Mouse (Mus musculus): ENCODE measurements at regions not wholly inside any gene's neighbourhood (a gene's known extent, or its start where the extent isn't known, plus 50 kb on each side); places are given as distances from the start of the nearest gene placed in this dataset.

DNA sequence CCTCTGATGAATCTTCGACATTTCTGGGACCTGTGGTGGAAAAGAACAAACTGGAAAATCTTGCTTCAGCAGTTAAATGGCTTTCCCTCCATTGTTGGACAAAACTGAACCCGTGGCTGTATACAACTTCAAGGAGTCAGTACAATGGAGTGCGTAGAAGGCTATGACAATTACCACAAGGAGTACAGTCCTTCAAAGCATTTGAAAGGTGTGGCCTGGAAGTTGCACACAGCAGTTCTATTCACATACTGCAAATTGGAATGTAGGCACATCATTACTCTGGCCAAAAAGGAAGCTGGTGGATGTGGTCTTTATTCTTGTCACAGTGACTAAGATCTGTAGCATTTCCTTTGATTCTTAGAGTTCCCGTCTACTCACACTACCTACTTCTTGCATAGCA, 215.7 kb upstream of the Lcorl start:
- no peak overlapping the region for H3K9ac ChIP-seq (replicated peaks; ENCODE audit: low read length)
- no peaks in the 10 kb centered on the region for H3K4me1 ChIP-seq (ENCODE audit: control insufficient read depth, insufficient read depth, low read length)
- DNase-seq (no peak), ATAC-seq (ENCODE audit: low FRiP score, low TSS enrichment) (no peak)
- no peak overlapping the region for H3K27ac ChIP-seq (replicated peaks; ENCODE audit: low read depth, low read length)
- H3K9me3 ChIP-seq (ENCODE audit: control insufficient read depth, low read length), result no peaks in the 10 kb centered on the region
- H3K4me2 ChIP-seq (ENCODE audit: low read length), result no peak overlapping the region
- H3K36me3 ChIP-seq (ENCODE audit: control insufficient read depth, insufficient read depth, low read length), result no peaks in the 10 kb centered on the region
- no peak overlapping the region for H3K4me3 ChIP-seq (replicated peaks; ENCODE audit: low read depth, low read length)
- WGBS, result 70% methylated on average over 4 of the region's 4 CpGs
- no peaks in the 10 kb centered on the region for H3K27me3 ChIP-seq (ENCODE audit: control insufficient read depth, insufficient read depth, low read length)

DNA sequence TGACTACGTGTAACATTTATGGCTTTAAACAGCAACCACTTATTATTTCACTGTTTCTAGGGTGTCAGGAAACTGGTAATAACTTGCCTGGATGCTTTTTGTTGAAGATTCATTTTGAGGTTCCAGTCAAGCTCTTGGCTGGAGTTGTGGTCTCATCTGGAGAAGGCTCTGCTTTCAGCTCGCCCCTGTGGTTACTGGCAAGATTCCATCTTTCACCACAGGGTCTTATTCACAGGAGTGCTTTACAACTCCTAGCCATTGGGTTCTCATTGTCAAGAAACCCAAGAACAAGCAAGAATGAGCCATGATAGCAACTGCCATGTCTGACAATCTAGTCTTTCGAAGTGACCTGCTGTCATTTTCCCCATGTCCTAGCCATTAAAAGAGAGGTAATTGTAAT, 202.5 kb upstream of the Lcorl start:
- Histone ChIP-seq H3K4me1 (ENCODE audit: control insufficient read depth, insufficient read depth, low read length) (0 out of 2 replicates have a peak, but pooled peaks cover 1% of the 10 kb centered on the region), H3K36me3 (ENCODE audit: control insufficient read depth, insufficient read depth, low read length) (no peaks in the 10 kb centered on the region), H3K4me3 (replicated peaks; ENCODE audit: low read depth, low read length) (no peak overlapping the region), H3K4me2 (ENCODE audit: low read length) (no peak overlapping the region), H3K27ac (replicated peaks; ENCODE audit: low read depth, low read length) (no peak overlapping the region), H3K9me3 (ENCODE audit: control insufficient read depth, low read length) (no peaks in the 10 kb centered on the region), H3K9ac (replicated peaks; ENCODE audit: low read length) (no peak overlapping the region), H3K27me3 (ENCODE audit: control insufficient read depth, insufficient read depth, low read length) (no peaks in the 10 kb centered on the region)
- 87% methylated on average over 3 of the region's 3 CpGs for WGBS
- DNase-seq (no peak), ATAC-seq (ENCODE audit: low FRiP score, low TSS enrichment) (no peak)

DNA sequence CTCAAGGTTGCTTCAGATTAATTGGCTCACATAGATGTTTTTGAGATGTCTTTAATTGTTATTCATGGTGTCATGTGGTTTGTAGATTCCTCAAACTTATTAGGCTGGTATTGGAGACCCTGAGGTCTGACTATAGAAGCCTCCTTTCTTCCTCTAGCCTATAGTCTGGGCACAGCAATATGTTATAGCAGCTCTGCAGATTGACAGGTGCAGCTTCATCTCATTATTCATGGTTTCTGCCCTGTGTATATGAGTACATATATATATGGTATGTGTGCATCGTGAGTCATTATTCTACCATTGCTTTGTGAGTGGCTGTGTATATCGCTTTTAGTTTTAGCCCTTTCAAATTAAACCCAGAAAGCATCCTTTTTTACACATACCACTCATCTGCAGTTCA, 197.4 kb upstream of the Lcorl start:
- no peak overlapping the region for H3K4me3 ChIP-seq (replicated peaks; ENCODE audit: low read depth, low read length)
- H3K4me1 ChIP-seq (ENCODE audit: control insufficient read depth, insufficient read depth, low read length), result peaks cover 3% of the 10 kb centered on the region; the same call in 1 of the 2 replicates
- H3K9me3 ChIP-seq (ENCODE audit: control insufficient read depth, low read length), result no peaks in the 10 kb centered on the region
- no peak for DNase-seq
- 86% methylated on average over 2 of the region's 2 CpGs for WGBS
- no peak overlapping the region for H3K9ac ChIP-seq (replicated peaks; ENCODE audit: low read length)
- ATAC-seq (ENCODE audit: low FRiP score, low TSS enrichment), result no peak; the same call in 1 of the 2 replicates
- no peaks in the 10 kb centered on the region for H3K27me3 ChIP-seq (ENCODE audit: control insufficient read depth, insufficient read depth, low read length)
- no peak overlapping the region for H3K27ac ChIP-seq (replicated peaks; ENCODE audit: low read depth, low read length)
- H3K36me3 ChIP-seq (ENCODE audit: control insufficient read depth, insufficient read depth, low read length), result no peaks in the 10 kb centered on the region
- H3K4me2 ChIP-seq (ENCODE audit: low read length), result no peak overlapping the region

GRCm38 (mm10) chr5:46042684-46043348, 185.4 kb upstream of the Lcorl start:
- H3K27me3 ChIP-seq (ENCODE audit: control insufficient read depth, insufficient read depth, low read length), result no peaks in the 10 kb centered on the region
- no peaks in the 10 kb centered on the region for H3K36me3 ChIP-seq (ENCODE audit: control insufficient read depth, insufficient read depth, low read length)
- peak overlapping the region; percentile 49 for H3K27ac ChIP-seq (replicated peaks; ENCODE audit: low read depth, low read length)
- 48% methylated on average over 6 of the region's 6 CpGs for WGBS
- H3K4me2 ChIP-seq (ENCODE audit: low read length), result no peak overlapping the region
- H3K4me1 ChIP-seq (ENCODE audit: control insufficient read depth, insufficient read depth, low read length), result 0 out of 2 replicates have a peak, but pooled peaks cover 6% of the 10 kb centered on the region
- no peaks in the 10 kb centered on the region for H3K9me3 ChIP-seq (ENCODE audit: control insufficient read depth, low read length)
- DNase-seq (peak; percentile 59), ATAC-seq (ENCODE audit: low FRiP score, low TSS enrichment) (peak; percentile 63; the same call in 1 of the 2 replicates)
- no peak overlapping the region for H3K4me3 ChIP-seq (replicated peaks; ENCODE audit: low read depth, low read length)
- H3K9ac ChIP-seq (replicated peaks; ENCODE audit: low read length), result no peak overlapping the region

DNA sequence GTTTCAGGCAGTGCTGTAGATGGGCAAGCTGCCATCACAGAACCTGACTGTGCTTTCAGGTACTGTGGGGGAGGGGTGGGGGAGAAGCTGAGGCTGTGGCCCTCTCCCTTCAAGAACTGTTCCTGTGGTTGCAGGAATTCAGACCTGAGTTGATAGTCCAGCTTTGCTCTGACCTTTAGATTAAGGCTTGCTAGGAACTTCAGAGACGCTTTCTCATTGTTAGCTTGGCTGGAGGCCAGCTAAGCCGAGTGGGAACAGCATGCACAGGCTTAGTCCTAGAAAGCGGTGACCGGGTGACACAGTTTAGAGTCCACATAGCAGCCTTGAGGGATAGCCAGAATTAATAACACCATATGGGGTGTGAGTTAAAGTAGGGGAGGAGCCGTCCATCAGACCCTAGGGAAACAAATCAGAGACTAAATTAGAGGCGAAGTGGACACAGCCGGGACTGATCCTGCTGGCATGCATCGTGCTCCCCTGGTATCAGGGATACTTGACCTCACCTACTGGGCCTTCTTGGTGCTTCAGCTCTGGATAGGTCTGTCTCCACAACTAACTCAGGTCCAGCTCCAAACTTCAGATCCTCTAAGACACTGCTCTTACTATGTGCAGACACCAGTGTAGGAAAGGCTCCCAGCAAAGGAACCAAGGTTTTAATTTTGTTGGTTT, 175.7 kb upstream of the Lcorl start:
- Histone ChIP-seq H3K4me1 (ENCODE audit: control insufficient read depth, insufficient read depth, low read length) (0 out of 2 replicates have a peak, but pooled peaks cover 5% of the 10 kb centered on the region), H3K36me3 (ENCODE audit: control insufficient read depth, insufficient read depth, low read length) (no peaks in the 10 kb centered on the region), H3K27me3 (ENCODE audit: control insufficient read depth, insufficient read depth, low read length) (no peaks in the 10 kb centered on the region), H3K9me3 (ENCODE audit: control insufficient read depth, low read length) (no peaks in the 10 kb centered on the region), H3K4me2 (ENCODE audit: low read length) (0 out of 2 replicates have a peak overlapping the region, but pooled peaks have one; percentile 17), H3K9ac (replicated peaks; ENCODE audit: low read length) (no peak overlapping the region), H3K4me3 (replicated peaks; ENCODE audit: low read depth, low read length) (no peak overlapping the region), H3K27ac (replicated peaks; ENCODE audit: low read depth, low read length) (no peak overlapping the region)
- WGBS, result 45% methylated on average over 8 of the region's 8 CpGs
- peak; percentile 66 for DNase-seq
- ATAC-seq (ENCODE audit: low FRiP score, low TSS enrichment), result no peak; the same call in 1 of the 2 replicates

DNA sequence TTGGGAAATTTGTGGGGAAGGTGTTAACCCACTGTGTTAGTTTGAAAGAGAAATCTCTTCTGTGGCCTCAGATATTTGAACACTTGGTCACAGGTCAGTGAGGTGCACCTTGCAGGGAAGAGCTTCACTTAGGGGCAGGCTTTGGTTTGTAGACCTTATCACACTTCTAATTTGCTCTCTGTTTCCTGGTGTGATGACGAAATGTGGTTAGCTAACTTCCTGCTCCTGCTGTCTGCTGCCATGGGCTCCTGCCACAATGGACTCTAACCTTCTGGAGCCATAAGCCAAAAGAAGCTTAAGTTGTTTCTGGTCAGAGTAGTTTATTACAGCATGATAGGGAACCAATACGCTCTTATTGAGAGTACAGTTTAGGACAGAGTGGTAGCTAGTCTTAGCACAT, 174.8 kb upstream of the Lcorl start:
- Histone ChIP-seq H3K9ac (replicated peaks; ENCODE audit: low read length) (no peak overlapping the region), H3K27ac (replicated peaks; ENCODE audit: low read depth, low read length) (no peak overlapping the region), H3K4me1 (ENCODE audit: control insufficient read depth, insufficient read depth, low read length) (0 out of 2 replicates have a peak, but pooled peaks cover 5% of the 10 kb centered on the region), H3K4me2 (ENCODE audit: low read length) (no peak overlapping the region), H3K9me3 (ENCODE audit: control insufficient read depth, low read length) (no peaks in the 10 kb centered on the region), H3K36me3 (ENCODE audit: control insufficient read depth, insufficient read depth, low read length) (no peaks in the 10 kb centered on the region), H3K27me3 (ENCODE audit: control insufficient read depth, insufficient read depth, low read length) (no peaks in the 10 kb centered on the region), H3K4me3 (replicated peaks; ENCODE audit: low read depth, low read length) (no peak overlapping the region)
- ATAC-seq (ENCODE audit: low FRiP score, low TSS enrichment) (no peak), DNase-seq (no peak)
- WGBS, result 97% methylated on average over 2 of the region's 2 CpGs

DNA sequence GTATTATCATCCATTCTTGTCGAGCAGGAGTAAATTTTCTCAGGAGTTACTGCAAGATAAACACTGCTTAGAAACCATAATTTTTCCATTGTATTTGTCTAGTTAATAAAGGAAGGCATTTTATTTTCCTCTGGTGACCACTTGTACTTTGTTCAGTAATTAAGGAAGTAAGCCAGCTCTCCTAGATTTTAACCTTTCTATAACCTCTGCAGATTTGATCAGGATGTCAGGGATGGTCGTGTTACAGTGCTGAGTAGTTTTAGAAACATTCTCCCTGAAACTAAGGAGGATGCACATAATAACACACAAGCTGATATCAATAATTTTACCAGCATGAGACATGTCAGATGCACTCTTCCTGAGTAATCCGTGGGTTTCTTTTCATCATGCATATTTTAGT, 166.7 kb upstream of the Lcorl start:
- Histone ChIP-seq H3K4me2 (ENCODE audit: low read length) (no peak overlapping the region), H3K36me3 (ENCODE audit: control insufficient read depth, insufficient read depth, low read length) (no peaks in the 10 kb centered on the region), H3K27me3 (ENCODE audit: control insufficient read depth, insufficient read depth, low read length) (no peaks in the 10 kb centered on the region), H3K9ac (replicated peaks; ENCODE audit: low read length) (no peak overlapping the region), H3K4me1 (ENCODE audit: control insufficient read depth, insufficient read depth, low read length) (no peaks in the 10 kb centered on the region), H3K9me3 (ENCODE audit: control insufficient read depth, low read length) (no peaks in the 10 kb centered on the region), H3K4me3 (replicated peaks; ENCODE audit: low read depth, low read length) (no peak overlapping the region), H3K27ac (replicated peaks; ENCODE audit: low read depth, low read length) (no peak overlapping the region)
- ATAC-seq (ENCODE audit: low FRiP score, low TSS enrichment) (no peak), DNase-seq (no peak)
- 61% methylated on average over 3 of the region's 3 CpGs for WGBS

DNA sequence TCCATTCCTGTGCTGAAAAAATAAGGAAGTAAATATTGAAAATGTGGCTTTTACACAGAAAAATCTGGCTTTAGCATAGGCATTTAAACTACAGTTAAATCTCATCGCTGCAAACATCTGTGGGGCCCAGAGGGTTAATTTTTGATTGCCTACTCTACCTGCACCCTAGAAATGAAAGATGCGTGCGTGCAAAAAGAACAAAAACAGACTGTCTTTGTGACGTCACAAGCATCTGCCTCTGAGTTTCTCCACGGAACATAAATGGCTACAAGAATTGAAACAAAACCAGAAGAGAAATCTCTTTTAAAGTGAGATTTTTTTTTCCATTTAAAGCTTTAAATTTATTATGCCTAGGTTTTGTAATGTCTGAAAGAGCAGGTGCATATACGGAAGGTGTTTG, 166.0 kb upstream of the Lcorl start:
- no peak for ATAC-seq (ENCODE audit: low FRiP score, low TSS enrichment)
- peak; percentile 68 for DNase-seq
- WGBS, result 54% methylated on average over 6 of the region's 6 CpGs
- H3K27ac ChIP-seq (replicated peaks; ENCODE audit: low read depth, low read length), result no peak overlapping the region
- H3K4me1 ChIP-seq (ENCODE audit: control insufficient read depth, insufficient read depth, low read length), result no peaks in the 10 kb centered on the region
- H3K4me3 ChIP-seq (replicated peaks; ENCODE audit: low read depth, low read length), result no peak overlapping the region
- H3K36me3 ChIP-seq (ENCODE audit: control insufficient read depth, insufficient read depth, low read length), result no peaks in the 10 kb centered on the region
- H3K9ac ChIP-seq (replicated peaks; ENCODE audit: low read length), result no peak overlapping the region
- H3K4me2 ChIP-seq (ENCODE audit: low read length), result no peak overlapping the region
- H3K9me3 ChIP-seq (ENCODE audit: control insufficient read depth, low read length), result no peaks in the 10 kb centered on the region
- H3K27me3 ChIP-seq (ENCODE audit: control insufficient read depth, insufficient read depth, low read length), result no peaks in the 10 kb centered on the region

- H3K4me2 ChIP-seq (ENCODE audit: low read length), result no peak overlapping the region
- no peak for ATAC-seq (ENCODE audit: low FRiP score, low TSS enrichment)
- 76% methylated on average over 7 of the region's 7 CpGs for WGBS
- DNase-seq, result no peak
- H3K27me3 ChIP-seq (ENCODE audit: control insufficient read depth, insufficient read depth, low read length), result no peaks in the 10 kb centered on the region
- no peak overlapping the region for H3K9ac ChIP-seq (replicated peaks; ENCODE audit: low read length)
- H3K36me3 ChIP-seq (ENCODE audit: control insufficient read depth, insufficient read depth, low read length), result no peaks in the 10 kb centered on the region
- no peaks in the 10 kb centered on the region for H3K4me1 ChIP-seq (ENCODE audit: control insufficient read depth, insufficient read depth, low read length)
- H3K4me3 ChIP-seq (replicated peaks; ENCODE audit: low read depth, low read length), result no peak overlapping the region
- H3K27ac ChIP-seq (replicated peaks; ENCODE audit: low read depth, low read length), result no peak overlapping the region
- H3K9me3 ChIP-seq (ENCODE audit: control insufficient read depth, low read length), result no peaks in the 10 kb centered on the region
These were observed 164.6 kb upstream of the Lcorl start for GRCm38 (mm10) chr5:46022047-46022422.
